Mouse (Mus musculus): ENCODE measurements around the gene Gm28490. TPM values are rescaled to one million over a fixed set of nuclear protein-coding genes. Genes with fewer than 3 reads are reported as not detected.
"Not testable (repeated sequence)": the region's sequence is repeated elsewhere in the genome, so short reads cannot be mapped to it uniquely, and the experiment has no call there.

Gm28490 gene
- not detected in 2 replicates for polyA plus RNA-seq (2012; rRNA removed)

- H3K27ac ChIP-seq (ENCODE audit: insufficient read depth, low read length); H3K4me1 ChIP-seq (ENCODE audit: control insufficient read depth, insufficient read depth, low read length); DNase-seq; H3K27me3 ChIP-seq (ENCODE audit: control insufficient read depth, insufficient read depth, low read length); H3K4me3 ChIP-seq (replicated peaks; ENCODE audit: insufficient read depth, low read depth, low read length): not testable (repeated sequence)
- no CpG with 5 or more reads among the region's 8 CpGs for WGBS
Measured at GRCm38 (mm10) chrY:31634656-31635055, at the start of gene Gm28490. Gm28490 (minus strand) TSS chrY:31634756.
